Mouse (Mus musculus): ENCODE results near the gene Usp21. TPM values are rescaled to one million over a fixed set of nuclear protein-coding genes. Genes with fewer than 3 reads are reported as not detected.

The Usp21 gene
- polyA plus RNA-seq, 1 experiment: 40.9 TPM

DNA sequence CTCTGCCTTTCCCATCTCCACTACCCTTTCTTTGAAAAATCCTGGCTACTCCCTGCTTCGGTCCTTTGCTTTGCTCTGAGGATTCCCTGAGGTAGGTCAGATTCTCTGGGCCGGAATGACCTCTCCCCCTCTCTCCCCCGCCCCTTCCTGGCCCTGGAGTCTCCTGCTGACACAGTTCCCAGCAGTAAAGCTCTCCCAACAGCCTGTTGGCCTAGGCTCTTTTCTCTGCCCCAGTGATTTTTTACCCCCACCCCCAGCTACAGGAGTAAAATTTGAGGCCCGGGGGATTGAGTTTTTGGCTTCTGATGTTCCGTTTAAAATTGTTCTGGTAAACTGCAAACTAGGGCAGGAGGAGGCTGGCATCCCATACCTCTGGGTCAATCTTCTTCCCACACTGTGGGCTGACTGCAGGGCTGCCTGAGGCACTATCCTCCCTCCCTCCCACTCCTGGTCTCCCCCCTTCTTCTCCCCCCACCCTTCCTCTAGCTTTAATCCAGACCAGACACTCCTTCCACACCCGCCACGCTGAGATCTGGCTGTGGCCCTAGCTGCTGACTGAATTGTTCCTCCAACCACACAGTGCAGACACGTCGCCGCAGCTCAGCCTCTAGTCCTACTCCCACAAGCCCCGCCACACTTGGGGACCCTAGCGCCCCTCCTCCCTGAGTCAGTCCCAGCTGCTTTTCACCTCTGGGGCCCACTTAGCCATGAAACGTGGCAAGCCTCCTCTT, 36.0 kb downstream of the Usp21 start:
- no peak overlapping the region for H3K4me3 ChIP-seq (ENCODE audit: extremely low read depth, insufficient read depth, insufficient read length)

DNA sequence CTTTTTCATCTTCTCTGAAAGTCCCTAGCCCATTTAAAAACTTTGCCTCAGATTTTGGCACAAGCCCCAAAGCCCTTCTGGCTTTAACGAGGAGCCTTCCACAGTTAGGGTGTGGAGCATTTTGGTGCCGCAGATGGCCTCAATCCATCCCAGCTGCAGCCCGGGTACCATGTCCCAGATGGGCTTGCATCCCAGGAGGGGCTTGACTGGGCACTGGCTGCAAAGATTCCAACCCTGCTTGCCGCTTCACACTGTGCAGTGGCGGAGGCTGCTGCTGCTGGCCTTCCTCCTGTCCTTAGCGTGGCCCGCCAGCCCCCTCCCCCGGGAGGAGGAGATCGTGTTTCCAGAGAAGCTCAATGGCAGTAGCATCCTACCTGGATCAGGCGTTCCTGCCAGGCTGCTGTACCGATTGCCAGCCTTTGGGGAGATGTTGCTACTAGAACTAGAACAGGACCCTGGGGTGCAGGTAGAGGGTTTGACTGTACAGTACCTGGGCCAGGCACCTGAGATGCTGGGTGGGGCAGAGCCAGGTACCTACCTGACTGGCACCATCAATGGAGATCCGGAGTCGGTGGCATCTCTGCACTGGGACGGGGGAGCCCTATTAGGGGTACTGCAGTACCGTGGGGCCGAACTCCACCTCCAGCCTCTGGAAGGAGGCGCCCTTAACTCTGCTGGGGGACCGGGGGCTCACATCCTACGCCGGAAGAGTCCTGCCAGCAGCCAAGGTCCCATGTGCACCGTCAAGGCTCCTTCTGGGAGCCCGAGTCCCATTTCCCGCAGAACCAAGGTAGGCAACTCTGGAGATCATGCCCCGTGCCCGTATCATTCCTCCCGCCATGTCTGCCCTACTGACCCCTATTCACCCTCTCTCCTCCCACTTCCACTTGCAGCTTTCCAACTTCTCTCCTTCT, 36.9 kb downstream of the Usp21 start, which contains the start of gene Ndufs2:
TSS of gene Ndufs2 (minus strand) at position 709 of the 914 bp plus-strand sequence.
- Histone ChIP-seq H3K36me3 (ENCODE audit: control insufficient read depth, insufficient read depth, low read length) (no peaks in the 10 kb centered on the region), H3K4me1 (ENCODE audit: control insufficient read depth, insufficient read depth, insufficient read length) (peaks cover 4% of the 10 kb centered on the region; the same call in 1 of the 2 replicates), H3K27me3 (ENCODE audit: control insufficient read depth, insufficient read depth, low read length) (0 out of 2 replicates have a peak, but pooled peaks cover 1% of the 10 kb centered on the region), H3K4me3 (ENCODE audit: extremely low read depth, insufficient read depth, insufficient read length) (no peak within 1 kb of the TSS), H3K27ac (ENCODE audit: insufficient read depth, low read length) (no peak within 1 kb of the TSS)
- DNase-seq (ENCODE audit: low read depth in 1 of 2, low spot score in 2 of 2): no peak
- no peak for TF ChIP-seq POLR2A (IDR thresholded peaks at IDR 0.05; ENCODE audit: low read depth, low read length)
- TF ChIP-seq CTCF (IDR thresholded peaks at IDR 0.05; ENCODE audit: extremely low read depth, insufficient read depth, insufficient read length, insufficient replicate concordance): no peak
- WGBS: 69% methylated on average over 26 of the region's 26 CpGs

More for the DNA sequence above, 36.0 kb downstream of the Usp21 start:
- WGBS: 36% methylated on average over 13 of the region's 13 CpGs
- no peak for DNase-seq (ENCODE audit: low read depth in 1 of 2, low spot score in 2 of 2)
- Histone ChIP-seq H3K27me3 (ENCODE audit: control insufficient read depth, insufficient read depth, low read length) (0 out of 2 replicates have a peak, but pooled peaks cover 1% of the 10 kb centered on the region), H3K4me1 (ENCODE audit: control insufficient read depth, insufficient read depth, insufficient read length) (no peaks in the 10 kb centered on the region), H3K36me3 (ENCODE audit: control insufficient read depth, insufficient read depth, low read length) (no peaks in the 10 kb centered on the region), H3K27ac (ENCODE audit: insufficient read depth, low read length) (no peak overlapping the region)
- TF ChIP-seq CTCF (IDR thresholded peaks at IDR 0.05; ENCODE audit: extremely low read depth, insufficient read depth, insufficient read length, insufficient replicate concordance): no peak

DNA sequence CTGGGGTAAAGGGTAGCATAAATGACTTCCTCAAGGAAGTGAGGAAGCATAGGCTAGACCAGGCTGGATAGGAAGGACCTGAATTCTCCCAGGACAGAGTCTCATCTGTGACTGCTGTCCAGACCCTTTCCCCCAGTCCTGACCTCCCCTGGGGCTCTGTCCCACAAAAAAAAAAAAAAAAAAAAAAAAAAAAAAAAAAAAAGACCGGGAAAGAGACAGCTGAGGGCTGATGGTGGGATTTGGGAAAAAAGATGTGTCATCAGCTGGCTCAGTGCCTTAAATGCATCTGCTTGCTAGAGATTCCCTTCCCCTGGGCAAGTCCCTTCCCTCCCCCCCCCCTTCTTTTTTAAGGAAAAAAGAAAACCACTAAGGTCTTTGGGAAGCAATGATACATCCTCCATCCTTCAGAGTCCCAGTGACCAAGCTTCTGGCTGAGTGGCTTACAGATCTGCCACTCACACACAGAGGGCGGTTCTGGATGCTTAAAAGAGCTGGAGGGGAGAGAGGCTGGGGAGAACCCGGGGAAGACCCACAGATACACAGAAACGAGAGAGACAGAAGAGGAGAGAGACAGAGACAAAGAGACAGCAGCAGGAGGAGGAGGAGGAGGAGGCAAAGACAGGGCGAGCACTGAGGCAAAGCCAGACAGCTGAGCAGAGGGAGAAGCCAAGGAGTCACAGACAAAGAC, 37.7 kb downstream of the Usp21 start, which contains the start of gene Adamts4:
TSS of gene Adamts4 (plus strand) at position 509 of the 688 bp plus-strand sequence.
- Histone ChIP-seq H3K27ac (ENCODE audit: insufficient read depth, low read length) (no peak within 1 kb of the TSS), H3K4me1 (ENCODE audit: control insufficient read depth, insufficient read depth, insufficient read length) (peaks cover 4% of the 10 kb centered on the region; the same call in 1 of the 2 replicates), H3K27me3 (ENCODE audit: control insufficient read depth, insufficient read depth, low read length) (0 out of 2 replicates have a peak, but pooled peaks cover 1% of the 10 kb centered on the region), H3K36me3 (ENCODE audit: control insufficient read depth, insufficient read depth, low read length) (no peaks in the 10 kb centered on the region), H3K4me3 (ENCODE audit: extremely low read depth, insufficient read depth, insufficient read length) (no peak within 1 kb of the TSS)
- TF ChIP-seq POLR2A (IDR thresholded peaks at IDR 0.05; ENCODE audit: low read depth, low read length) (no peak), CTCF (IDR thresholded peaks at IDR 0.05; ENCODE audit: extremely low read depth, insufficient read depth, insufficient read length, insufficient replicate concordance) (no peak)
- DNase-seq (ENCODE audit: low read depth in 1 of 2, low spot score in 2 of 2): no peak
- 30% methylated on average over 5 of the region's 5 CpGs for WGBS

DNA sequence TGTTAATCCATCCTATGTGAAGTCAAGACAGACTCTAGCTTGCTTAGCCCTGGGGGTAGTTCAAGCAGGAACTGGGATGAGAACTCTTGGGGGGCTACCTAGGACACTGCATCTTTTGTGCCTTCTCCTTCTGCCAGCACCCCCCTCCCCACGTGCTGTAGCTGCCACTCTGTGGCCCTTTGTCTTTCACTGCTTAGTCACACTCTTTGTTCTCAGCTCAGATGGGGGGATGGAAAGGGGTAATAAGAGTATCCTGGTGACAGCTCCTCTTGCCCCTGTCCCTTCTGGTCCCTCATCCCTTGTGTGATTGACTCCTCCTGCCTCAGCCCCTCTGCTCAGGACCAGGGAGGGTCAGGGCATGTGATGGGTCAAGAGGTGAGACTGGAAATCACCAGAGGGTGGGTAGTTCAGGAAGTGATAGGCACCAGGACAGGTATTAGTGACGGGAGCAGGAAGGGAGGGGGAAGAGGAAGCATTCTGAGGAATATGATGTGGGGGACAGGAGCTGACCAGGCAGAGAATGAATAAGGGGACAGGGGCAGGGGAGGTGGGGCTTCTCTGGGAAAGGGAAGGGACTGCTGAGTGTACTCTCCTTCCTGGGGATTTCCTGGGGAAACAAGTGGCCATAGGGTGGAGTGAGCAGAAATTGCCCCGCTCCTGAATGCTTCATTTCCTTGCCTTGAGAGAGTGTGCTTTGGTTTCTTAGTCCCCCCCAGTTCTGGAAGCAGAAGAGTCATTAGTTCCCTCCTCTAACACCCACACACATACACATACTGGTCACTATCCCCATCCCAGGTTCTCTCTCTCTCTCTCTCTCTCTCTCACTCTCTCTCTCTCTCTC, 39.2 kb downstream of the Usp21 start:
- Histone ChIP-seq H3K27ac (ENCODE audit: insufficient read depth, low read length) (peak overlapping the region; percentile 18), H3K4me3 (ENCODE audit: extremely low read depth, insufficient read depth, insufficient read length) (no peak overlapping the region), H3K36me3 (ENCODE audit: control insufficient read depth, insufficient read depth, low read length) (peaks cover 2% of the 10 kb centered on the region; the same call in 1 of the 2 replicates), H3K4me1 (ENCODE audit: control insufficient read depth, insufficient read depth, insufficient read length) (peaks cover 4% of the 10 kb centered on the region; the same call in 1 of the 2 replicates), H3K27me3 (ENCODE audit: control insufficient read depth, insufficient read depth, low read length) (0 out of 2 replicates have a peak, but pooled peaks cover 1% of the 10 kb centered on the region)
- WGBS: 44% methylated on average over 3 of the region's 3 CpGs
- TF ChIP-seq CTCF (IDR thresholded peaks at IDR 0.05; ENCODE audit: extremely low read depth, insufficient read depth, insufficient read length, insufficient replicate concordance) (no peak), POLR2A (IDR thresholded peaks at IDR 0.05; ENCODE audit: low read depth, low read length) (no peak)
- no peak for DNase-seq (ENCODE audit: low read depth in 1 of 2, low spot score in 2 of 2)

DNA sequence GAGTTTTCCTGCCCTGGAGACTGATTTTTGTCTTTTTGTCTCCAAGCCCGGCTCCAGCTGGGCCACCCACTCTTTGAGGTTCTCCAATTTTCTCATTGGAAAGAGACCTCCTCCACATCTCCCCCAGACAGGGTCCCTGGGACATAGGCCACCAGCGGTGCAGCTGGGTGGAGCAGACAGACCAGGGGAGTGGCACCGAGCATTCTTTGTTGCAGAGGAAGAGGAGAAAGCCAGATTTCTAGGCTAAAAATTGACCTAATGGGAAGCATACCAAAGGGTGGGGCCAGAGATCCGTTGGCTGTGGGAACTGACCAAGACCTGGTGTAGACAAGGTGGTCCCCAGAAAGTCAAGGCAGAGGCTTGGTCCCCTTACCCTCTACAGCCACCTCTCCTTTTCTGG, 39.9 kb downstream of the Usp21 start:
- DNase-seq (ENCODE audit: low read depth in 1 of 2, low spot score in 2 of 2): no peak
- H3K27me3 ChIP-seq (ENCODE audit: control insufficient read depth, insufficient read depth, low read length): 0 out of 2 replicates have a peak, but pooled peaks cover 1% of the 10 kb centered on the region
- peaks cover 2% of the 10 kb centered on the region; the same call in 1 of the 2 replicates for H3K36me3 ChIP-seq (ENCODE audit: control insufficient read depth, insufficient read depth, low read length)
- peak overlapping the region; percentile 18 for H3K27ac ChIP-seq (ENCODE audit: insufficient read depth, low read length)
- peaks cover 4% of the 10 kb centered on the region; the same call in 1 of the 2 replicates for H3K4me1 ChIP-seq (ENCODE audit: control insufficient read depth, insufficient read depth, insufficient read length)
- WGBS: 59% methylated on average over 4 of the region's 4 CpGs
- no peak overlapping the region for H3K4me3 ChIP-seq (ENCODE audit: extremely low read depth, insufficient read depth, insufficient read length)
- TF ChIP-seq CTCF (IDR thresholded peaks at IDR 0.05; ENCODE audit: extremely low read depth, insufficient read depth, insufficient read length, insufficient replicate concordance) (no peak), POLR2A (IDR thresholded peaks at IDR 0.05; ENCODE audit: low read depth, low read length) (no peak)

Data from spleen, adult 2 months (tissue).